Mouse (Mus musculus): Measurements from ENCODE around the gene Sec24d. TPM values are rescaled to one million over a fixed set of nuclear protein-coding genes. Genes with fewer than 3 reads are reported as not detected.

Gene Sec24d
- polyA plus RNA-seq, 1 experiment from 2014 or later, result 56.0 TPM

- Histone ChIP-seq H3K4me1 (peaks cover 34% of the 10 kb centered on the region), H3K36me3 (peaks cover 21% of the 10 kb centered on the region), H3K27me3 (ENCODE audit: insufficient read depth, poor library complexity, severe bottlenecking) (no peaks in the 10 kb centered on the region), H3K9me3 (no peaks in the 10 kb centered on the region), H3K4me3 (no peak overlapping the region), H3K27ac (peak overlapping the region; percentile 62)
- no peak for DNase-seq (ENCODE audit: low spot score)
- 30% methylated on average over 4 of the region's 4 CpGs for WGBS
These were observed 65.8 kb downstream of the Sec24d start for GRCm38 (mm10) chr3:123333055-123333424.

- no peaks in the 10 kb centered on the region for H3K27me3 ChIP-seq (ENCODE audit: insufficient read depth, poor library complexity, severe bottlenecking)
- H3K9me3 ChIP-seq, result no peaks in the 10 kb centered on the region
- H3K4me1 ChIP-seq, result peaks cover 30% of the 10 kb centered on the region
- WGBS, result 72% methylated on average over 7 of the region's 7 CpGs
- H3K36me3 ChIP-seq, result peaks cover 20% of the 10 kb centered on the region
- peak overlapping the region; percentile 52; the same call in 1 of the 2 replicates for H3K27ac ChIP-seq
- no peak for DNase-seq (ENCODE audit: low spot score)
- no peak overlapping the region for H3K4me3 ChIP-seq
These were observed 67.7 kb downstream of the Sec24d start for GRCm38 (mm10) chr3:123334947-123335346.

GRCm38 (mm10) chr3:123335480-123335879 is 68.2 kb downstream of the Sec24d start:
- WGBS, result 69% methylated on average over 3 of the region's 3 CpGs
- H3K4me1 ChIP-seq, result peaks cover 27% of the 10 kb centered on the region
- H3K27ac ChIP-seq, result no peak overlapping the region
- peaks cover 23% of the 10 kb centered on the region for H3K36me3 ChIP-seq
- no peak for DNase-seq (ENCODE audit: low spot score)
- no peak overlapping the region for H3K4me3 ChIP-seq
- no peaks in the 10 kb centered on the region for H3K27me3 ChIP-seq (ENCODE audit: insufficient read depth, poor library complexity, severe bottlenecking)
- no peaks in the 10 kb centered on the region for H3K9me3 ChIP-seq

DNA sequence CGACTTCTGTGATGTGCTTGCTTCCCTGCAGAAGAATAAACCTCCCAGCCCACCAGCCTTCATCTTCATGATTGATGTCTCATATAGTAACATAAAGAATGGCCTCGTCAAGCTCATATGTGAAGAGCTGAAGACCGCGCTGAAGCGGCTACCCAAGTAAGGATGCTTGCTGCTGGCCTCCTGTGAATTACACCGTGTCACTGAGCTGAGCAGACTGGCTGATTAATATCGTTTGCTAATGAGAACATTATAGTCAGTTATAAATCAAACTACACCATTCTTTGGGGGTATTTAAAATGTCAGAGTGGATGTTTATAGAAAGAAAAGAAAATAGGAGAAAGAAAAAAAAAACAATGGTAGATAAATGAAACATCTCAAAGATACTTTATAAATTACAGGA is 69.2 kb downstream of the Sec24d start:
- DNase-seq (ENCODE audit: low spot score), result no peak
- no peaks in the 10 kb centered on the region for H3K27me3 ChIP-seq (ENCODE audit: insufficient read depth, poor library complexity, severe bottlenecking)
- peaks cover 23% of the 10 kb centered on the region for H3K36me3 ChIP-seq
- WGBS, result 87% methylated on average over 7 of the region's 7 CpGs
- H3K9me3 ChIP-seq, result no peaks in the 10 kb centered on the region
- H3K4me1 ChIP-seq, result peaks cover 27% of the 10 kb centered on the region
- H3K27ac ChIP-seq, result no peak overlapping the region
- H3K4me3 ChIP-seq, result no peak overlapping the region

GRCm38 (mm10) chr3:123336951-123337350 is 69.7 kb downstream of the Sec24d start:
- Histone ChIP-seq H3K4me1 (peaks cover 27% of the 10 kb centered on the region), H3K36me3 (peaks cover 23% of the 10 kb centered on the region), H3K27ac (no peak overlapping the region), H3K4me3 (no peak overlapping the region), H3K9me3 (no peaks in the 10 kb centered on the region), H3K27me3 (ENCODE audit: insufficient read depth, poor library complexity, severe bottlenecking) (no peaks in the 10 kb centered on the region)
- no peak for DNase-seq (ENCODE audit: low spot score)
- WGBS, result 78% methylated on average over 5 of the region's 5 CpGs

- H3K4me1 ChIP-seq, result peaks cover 19% of the 10 kb centered on the region
- no peaks in the 10 kb centered on the region for H3K9me3 ChIP-seq
- H3K27ac ChIP-seq, result no peak overlapping the region
- peaks cover 24% of the 10 kb centered on the region for H3K36me3 ChIP-seq
- 79% methylated on average over 6 of the region's 6 CpGs for WGBS
- DNase-seq (ENCODE audit: low spot score), result no peak
- H3K4me3 ChIP-seq, result no peak overlapping the region
- H3K27me3 ChIP-seq (ENCODE audit: insufficient read depth, poor library complexity, severe bottlenecking), result no peaks in the 10 kb centered on the region
These were observed 70.6 kb downstream of the Sec24d start for GRCm38 (mm10) chr3:123337853-123338252.

DNA sequence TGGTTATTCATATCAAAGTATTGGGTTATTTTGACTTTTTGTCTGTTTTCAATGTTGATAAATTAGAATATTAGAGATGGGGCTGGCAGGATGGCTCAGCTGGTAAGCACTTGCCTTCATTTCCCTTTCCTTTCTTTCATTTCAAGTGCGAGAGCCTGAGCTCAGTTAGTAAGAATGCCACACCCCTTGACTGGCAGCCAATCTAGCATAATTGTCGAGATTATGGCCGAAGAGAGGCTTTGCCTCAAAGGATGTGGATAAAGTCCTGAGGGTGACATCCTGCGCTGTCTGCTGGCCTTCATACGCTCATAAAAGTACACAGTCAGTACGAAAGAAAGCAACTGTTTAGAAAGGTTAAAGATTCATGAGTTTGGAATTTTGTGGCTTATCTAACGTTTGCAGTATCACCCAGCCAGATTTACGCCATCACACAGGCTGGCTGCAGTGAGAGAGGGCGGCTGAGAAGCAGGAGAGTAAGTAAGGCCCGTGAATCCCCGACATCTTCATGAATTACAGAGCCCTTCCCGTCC is 71.5 kb downstream of the Sec24d start:
- Histone ChIP-seq H3K27me3 (ENCODE audit: insufficient read depth, poor library complexity, severe bottlenecking) (no peaks in the 10 kb centered on the region), H3K27ac (no peak overlapping the region), H3K36me3 (peaks cover 29% of the 10 kb centered on the region), H3K9me3 (no peaks in the 10 kb centered on the region), H3K4me3 (no peak overlapping the region), H3K4me1 (peaks cover 12% of the 10 kb centered on the region)
- DNase-seq (ENCODE audit: low spot score), result no peak
- 58% methylated on average over 12 of the region's 12 CpGs for WGBS

DNA sequence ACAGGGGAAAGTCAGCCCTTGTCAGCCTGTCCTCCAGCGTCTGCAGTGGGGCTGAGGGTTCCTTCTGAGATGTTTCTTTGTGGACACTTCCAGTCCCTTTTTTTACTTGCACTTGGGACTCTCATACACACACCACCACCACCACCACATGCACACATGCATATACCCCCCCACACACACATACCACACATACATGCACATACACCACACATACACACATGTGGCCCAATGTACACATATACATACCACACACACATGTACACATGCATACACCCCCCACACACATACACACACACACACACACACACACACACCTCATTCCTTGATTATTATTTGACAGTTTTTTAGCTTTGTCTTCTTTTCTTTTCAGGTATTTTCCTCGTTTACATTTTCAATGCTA is 73.8 kb downstream of the Sec24d start:
- no peaks in the 10 kb centered on the region for H3K9me3 ChIP-seq

GRCm38 (mm10) chr3:123343690-123344089 is 76.4 kb downstream of the Sec24d start:
- Histone ChIP-seq H3K4me3 (no peak overlapping the region), H3K27ac (no peak overlapping the region), H3K4me1 (no peaks in the 10 kb centered on the region), H3K27me3 (ENCODE audit: insufficient read depth, poor library complexity, severe bottlenecking) (no peaks in the 10 kb centered on the region), H3K9me3 (no peaks in the 10 kb centered on the region), H3K36me3 (peaks cover 51% of the 10 kb centered on the region)
- DNase-seq (ENCODE audit: low spot score), result no peak
- WGBS, result 69% methylated on average over 6 of the region's 6 CpGs

More for the DNA sequence above, 73.8 kb downstream of the Sec24d start:
- Histone ChIP-seq H3K4me1 (no peaks in the 10 kb centered on the region), H3K36me3 (peaks cover 51% of the 10 kb centered on the region), H3K4me3 (no peak overlapping the region), H3K27me3 (ENCODE audit: insufficient read depth, poor library complexity, severe bottlenecking) (no peaks in the 10 kb centered on the region), H3K27ac (no peak overlapping the region)
- WGBS, result 77% methylated on average over 2 of the region's 2 CpGs
- DNase-seq (ENCODE audit: low spot score), result no peak

- H3K27ac ChIP-seq, result no peak overlapping the region
- no peaks in the 10 kb centered on the region for H3K27me3 ChIP-seq (ENCODE audit: insufficient read depth, poor library complexity, severe bottlenecking)
- no peak for DNase-seq (ENCODE audit: low spot score)
- H3K4me3 ChIP-seq, result no peak overlapping the region
- H3K4me1 ChIP-seq, result 0 out of 2 replicates have a peak, but pooled peaks cover 11% of the 10 kb centered on the region
- 86% methylated on average over 12 of the region's 12 CpGs for WGBS
- H3K9me3 ChIP-seq, result no peaks in the 10 kb centered on the region
- peaks cover 56% of the 10 kb centered on the region for H3K36me3 ChIP-seq
These were observed 81.0 kb downstream of the Sec24d start for GRCm38 (mm10) chr3:123348080-123348802.

DNA sequence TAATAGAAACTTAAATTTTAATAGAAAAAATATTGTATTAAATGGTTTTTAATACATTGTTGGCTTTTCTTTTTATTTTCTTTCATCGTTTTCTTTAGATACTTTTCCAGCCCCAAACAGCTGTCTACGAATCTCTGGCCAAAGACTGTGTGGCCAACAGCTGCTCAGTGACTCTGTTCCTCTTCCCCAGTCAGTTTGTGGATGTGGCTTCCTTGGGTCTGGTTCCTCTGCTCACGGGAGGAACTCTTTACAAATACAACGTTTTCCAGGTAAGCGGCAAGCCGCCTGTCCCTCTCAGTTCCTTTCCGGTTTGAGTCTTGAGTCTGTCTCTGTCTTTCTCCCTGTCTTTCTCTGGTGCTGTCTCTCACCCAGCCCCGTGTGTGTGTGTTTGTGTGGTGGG is 83.3 kb downstream of the Sec24d start:
- peaks cover 51% of the 10 kb centered on the region for H3K36me3 ChIP-seq
- 86% methylated on average over 8 of the region's 8 CpGs for WGBS

DNA sequence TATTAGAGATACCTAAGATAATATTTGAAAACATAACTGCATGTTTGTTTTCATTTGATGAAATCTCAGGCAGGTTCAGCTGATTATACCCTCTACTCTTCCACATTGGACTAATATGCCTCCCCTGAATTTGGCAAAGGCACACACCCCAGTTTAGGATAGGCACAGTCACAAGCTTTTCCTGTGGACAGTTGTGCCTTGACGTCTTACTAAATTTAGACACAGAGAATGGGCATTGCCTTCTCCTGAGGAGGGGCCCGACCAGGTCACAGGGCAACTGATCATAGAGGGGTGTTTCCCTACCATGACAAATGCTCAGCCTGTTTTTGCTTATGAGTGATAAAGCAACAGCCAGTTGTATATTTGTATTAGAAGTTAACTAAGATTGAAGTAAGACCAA is 84.3 kb downstream of the Sec24d start:
- no peak for DNase-seq (ENCODE audit: low spot score)
- H3K4me3 ChIP-seq, result no peak overlapping the region
- peaks cover 27% of the 10 kb centered on the region for H3K4me1 ChIP-seq
- WGBS, result 42% methylated on average over 2 of the region's 2 CpGs
- no peaks in the 10 kb centered on the region for H3K9me3 ChIP-seq
- no peak overlapping the region; the same call in 1 of the 2 replicates for H3K27ac ChIP-seq
- H3K27me3 ChIP-seq (ENCODE audit: insufficient read depth, poor library complexity, severe bottlenecking), result no peaks in the 10 kb centered on the region
- peaks cover 47% of the 10 kb centered on the region for H3K36me3 ChIP-seq

More for the DNA sequence above, 83.3 kb downstream of the Sec24d start:
- peak overlapping the region; percentile 36; the same call in 1 of the 2 replicates for H3K27ac ChIP-seq
- H3K4me3 ChIP-seq, result no peak overlapping the region
- H3K4me1 ChIP-seq, result peaks cover 25% of the 10 kb centered on the region
- no peaks in the 10 kb centered on the region for H3K27me3 ChIP-seq (ENCODE audit: insufficient read depth, poor library complexity, severe bottlenecking)
- no peak for DNase-seq (ENCODE audit: low spot score)
- H3K9me3 ChIP-seq, result no peaks in the 10 kb centered on the region

- WGBS, result 65% methylated on average over 6 of the region's 6 CpGs
These were observed 85.9 kb downstream of the Sec24d start for GRCm38 (mm10) chr3:123353183-123353582.

More at GRCm38 (mm10) chr3:123353183-123353582, 85.9 kb downstream of the Sec24d start:
- H3K27ac ChIP-seq, result no peak overlapping the region
- no peaks in the 10 kb centered on the region for H3K27me3 ChIP-seq (ENCODE audit: insufficient read depth, poor library complexity, severe bottlenecking)
- peaks cover 27% of the 10 kb centered on the region for H3K4me1 ChIP-seq
- DNase-seq (ENCODE audit: low spot score), result no peak
- peaks cover 57% of the 10 kb centered on the region for H3K36me3 ChIP-seq
- H3K9me3 ChIP-seq, result no peaks in the 10 kb centered on the region
- H3K4me3 ChIP-seq, result no peak overlapping the region

Data from heart, embryonic 10.5 days (tissue).